Comparison of ENCODE assay signal across 9 mouse cellular contexts in the genomic region with DNA sequence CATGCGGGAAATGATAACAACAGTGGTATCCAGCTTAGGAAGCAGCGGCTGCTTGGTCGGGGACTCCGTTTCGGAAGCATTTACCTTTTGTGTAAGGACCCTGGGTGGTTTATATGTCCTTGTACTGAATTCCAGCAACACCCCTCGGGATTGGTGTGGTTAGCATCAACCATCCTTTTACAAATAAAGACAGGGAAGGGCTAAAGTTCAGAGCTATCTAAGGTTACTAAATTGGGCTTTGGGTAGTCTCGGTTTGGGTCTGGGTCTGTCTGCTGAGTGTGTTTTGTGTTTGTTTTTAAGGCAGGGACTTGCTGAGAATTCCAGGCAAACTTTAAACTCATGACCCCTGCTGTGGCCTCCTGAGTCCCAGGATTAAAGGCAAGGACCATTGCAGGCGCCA. TPM values are rescaled to one million over a fixed set of nuclear protein-coding genes. Genes with fewer than 3 reads are reported as not detected.
A peak's percentile ranks its signal among the peaks of the same experiment; 100 is the strongest.
DNase-seq lines count a peak whose midpoint lies in the region; ATAC-seq lines count a peak whose summit lies in the region.
"Had no signal": no experiment of that assay in that cellular context is flagged by ENCODE, and none has a peak within 500 bp of the region (broad histone marks: within the 10 kb centered on the region; RNA-seq: fewer than 3 reads in every experiment).

No protein-coding gene starts in this region.

- ATAC-seq in kidney, embryonic 14.5 days (ENCODE audit: low FRiP score, low TSS enrichment): no peak
- ATAC-seq in hindbrain, embryonic 15.5 days (ENCODE audit: low FRiP score, low read depth): no peak
- ATAC-seq in midbrain, embryonic 15.5 days (replicated peaks): no peak
- ATAC-seq: Patski had no signal

- no peaks in the 10 kb centered on the region for H3K27me3 ChIP-seq in kidney, embryonic 14.5 days (ENCODE audit: control insufficient read depth, insufficient read depth, low read length)
- 0 out of 2 replicates have a peak, but pooled peaks cover 3% of the 10 kb centered on the region for H3K27me3 ChIP-seq in hindbrain, embryonic 15.5 days
- 0 out of 2 replicates have a peak, but pooled peaks cover 2% of the 10 kb centered on the region for H3K27me3 ChIP-seq in midbrain, embryonic 15.5 days (replicated peaks)
- H3K27me3 ChIP-seq: Patski had no signal

- peaks cover 26% of the 10 kb centered on the region for H3K4me1 ChIP-seq in kidney, embryonic 14.5 days (ENCODE audit: control insufficient read depth, insufficient read depth, low read length)
- H3K4me1 ChIP-seq in brown adipose tissue, adult 24 weeks (ENCODE audit: control insufficient read depth, insufficient read depth, insufficient read length, low read length): peaks cover 14% of the 10 kb centered on the region
- peaks cover 28% of the 10 kb centered on the region for H3K4me1 ChIP-seq in hindbrain, embryonic 15.5 days (replicated peaks)
- H3K4me1 ChIP-seq in midbrain, embryonic 15.5 days: peaks cover 23% of the 10 kb centered on the region

- peak overlapping the region; percentile 43 for H3K4me2 ChIP-seq in kidney, embryonic 14.5 days (replicated peaks; ENCODE audit: low read depth, low read length)
- H3K4me2 ChIP-seq in hindbrain, embryonic 15.5 days: peak overlapping the region; percentile 37; the same call in 1 of the 2 replicates
- 0 out of 2 replicates have a peak overlapping the region, but pooled peaks have one; percentile 20 for H3K4me2 ChIP-seq in midbrain, embryonic 15.5 days

- H3K27ac ChIP-seq in kidney, embryonic 14.5 days (ENCODE audit: low read depth, low read length): peak overlapping the region; percentile 92
- peak overlapping the region; percentile 84 for H3K27ac ChIP-seq in brown adipose tissue, adult 24 weeks (replicated peaks; ENCODE audit: low read depth, low read length)
- peak overlapping the region; percentile 75 for H3K27ac ChIP-seq in hindbrain, embryonic 15.5 days (replicated peaks)
- peak overlapping the region; percentile 52; the same call in 1 of the 2 replicates for H3K27ac ChIP-seq in midbrain, embryonic 15.5 days

- H3K9me3 ChIP-seq in kidney, embryonic 14.5 days (ENCODE audit: control insufficient read depth, low read length): no peaks in the 10 kb centered on the region
- no peaks in the 10 kb centered on the region for H3K9me3 ChIP-seq in hindbrain, embryonic 15.5 days
- H3K9me3 ChIP-seq in midbrain, embryonic 15.5 days: no peaks in the 10 kb centered on the region

- H3K9ac ChIP-seq in kidney, embryonic 14.5 days (ENCODE audit: low read depth, low read length): peak overlapping the region; percentile 38; the same call in 1 of the 2 replicates
- H3K9ac ChIP-seq in hindbrain, embryonic 15.5 days: no peak overlapping the region
- H3K9ac ChIP-seq in midbrain, embryonic 15.5 days: no peak overlapping the region

- no peak overlapping the region; the same call in 1 of the 2 replicates for H3K4me3 ChIP-seq in kidney, embryonic 14.5 days (ENCODE audit: low read length)
- H3K4me3 ChIP-seq in brown adipose tissue, adult 24 weeks (ENCODE audit: insufficient read depth, low read depth, low read length): peak overlapping the region; percentile 39; the same call in 1 of the 2 replicates
- H3K4me3 ChIP-seq in hindbrain, embryonic 15.5 days: no peak overlapping the region
- H3K4me3 ChIP-seq in midbrain, embryonic 15.5 days: no peak overlapping the region

- H3K36me3 ChIP-seq in kidney, embryonic 14.5 days (ENCODE audit: control insufficient read depth, insufficient read depth, low read length): no peaks in the 10 kb centered on the region
- H3K36me3 ChIP-seq in hindbrain, embryonic 15.5 days: no peaks in the 10 kb centered on the region
- no peaks in the 10 kb centered on the region for H3K36me3 ChIP-seq in midbrain, embryonic 15.5 days (replicated peaks)

- no peak for DNase-seq in kidney, postnatal 10 days
- DNase-seq in ovary, postnatal 36 days (ENCODE audit: low spot score): no peak
- no peak for DNase-seq in layer of hippocampus, postnatal 14 days (ENCODE audit: low spot score in 2 of 2)
- DNase-seq in B cell, adult 2 months: no peak

- WGBS in kidney, embryonic 14.5 days: 26% methylated on average over 8 of the region's 8 CpGs
- 43% methylated on average over 8 of the region's 8 CpGs for WGBS in hindbrain, embryonic 15.5 days
- WGBS in midbrain, embryonic 15.5 days: 27% methylated on average over 8 of the region's 8 CpGs

RNA-seq across cellular contexts. Expression of a gene that starts 15.2 kb away (rescaled TPM):
- 253 and 276 TPM in 2 replicates for polyA plus RNA-seq in kidney, embryonic 14.5 days (2014; fragmentation: Nextera tagmentation; extraction: Ambion mirVana)
- 156 and 232 TPM in 2 replicates for polyA plus RNA-seq in brown adipose tissue, adult 24 weeks (2012; ENCODE audit: insufficient read depth, insufficient read length, missing spikeins)
- polyA plus RNA-seq in hindbrain, embryonic 15.5 days (2015; fragmentation: Nextera tagmentation; extraction: Ambion mirVana): 228 and 238 TPM in 2 replicates
- polyA plus RNA-seq in midbrain, embryonic 15.5 days (2015; fragmentation: Nextera tagmentation; extraction: Ambion mirVana): 220 and 223 TPM in 2 replicates
- 100 to 1,000 TPM; 123 to 132 TPM for total RNA-seq in layer of hippocampus, postnatal 14 days (2021)

RNA-seq across cellular contexts. Expression of a gene that starts 53.8 kb away (rescaled TPM):
- polyA plus RNA-seq in kidney, embryonic 14.5 days (2014; fragmentation: Nextera tagmentation; extraction: Ambion mirVana): 100 and 131 TPM in 2 replicates
- polyA plus RNA-seq in brown adipose tissue, adult 24 weeks (2012; ENCODE audit: insufficient read depth, insufficient read length, missing spikeins): 16.9 and 23.4 TPM in 2 replicates
- 121 and 122 TPM in 2 replicates for polyA plus RNA-seq in hindbrain, embryonic 15.5 days (2015; fragmentation: Nextera tagmentation; extraction: Ambion mirVana)
- polyA plus RNA-seq in midbrain, embryonic 15.5 days (2015; fragmentation: Nextera tagmentation; extraction: Ambion mirVana): 137 and 138 TPM in 2 replicates
- total RNA-seq in layer of hippocampus, postnatal 14 days (2021): 10 to 100 TPM; 83.3 to 85.6 TPM
